20 mouse cellular contexts compared by ENCODE assay signal in genomic region chr10:26314327-26314726, GRCm38 (mm10).
DNase-seq lines count a peak whose midpoint lies in the region; ATAC-seq and TF ChIP-seq lines count a peak whose summit lies in the region.
"Had no signal": no experiment of that assay in that cellular context is flagged by ENCODE, and none has a peak within 500 bp of the region (broad histone marks: within the 10 kb centered on the region; RNA-seq: fewer than 3 reads in every experiment).

No protein-coding gene starts in this region.

- no peak overlapping the region for H3K4me2 ChIP-seq in embryonic facial prominence, embryonic 11.5 days (ENCODE audit: low read depth, low read length)
- H3K4me2 ChIP-seq in limb, embryonic 12.5 days, result no peak overlapping the region
- H3K4me2 ChIP-seq in midbrain, embryonic 14.5 days (ENCODE audit: low read length), result no peak overlapping the region
- H3K4me2 ChIP-seq in intestine, postnatal 0 days (replicated peaks; ENCODE audit: low read depth), result no peak overlapping the region
- H3K4me2 ChIP-seq: hindbrain, embryonic 14.5 days; liver, embryonic 13.5 days; midbrain, embryonic 11.5 days; stomach, embryonic 15.5 days had no signal

- TF ChIP-seq CTCF in intestine, postnatal 0 days (IDR thresholded peaks at IDR 0.05; ENCODE audit: low read depth), result no peak

- intact Hi-C loops in left cerebral cortex, postnatal 25 days (cut with DNase I), result no loop called here

- H3K4me1 ChIP-seq in embryonic facial prominence, embryonic 11.5 days (ENCODE audit: control insufficient read depth, insufficient read depth, low read length), result no peaks in the 10 kb centered on the region
- H3K4me1 ChIP-seq in embryonic facial prominence, embryonic 10.5 days, result no peaks in the 10 kb centered on the region
- no peaks in the 10 kb centered on the region for H3K4me1 ChIP-seq in limb, embryonic 12.5 days (replicated peaks)
- H3K4me1 ChIP-seq in limb, embryonic 10.5 days, result no peaks in the 10 kb centered on the region
- H3K4me1 ChIP-seq in midbrain, embryonic 14.5 days (ENCODE audit: control insufficient read depth, insufficient read depth, low read length), result no peaks in the 10 kb centered on the region
- no peaks in the 10 kb centered on the region for H3K4me1 ChIP-seq in intestine, postnatal 0 days (replicated peaks; ENCODE audit: control insufficient read depth, insufficient read depth, low read length)
- H3K4me1 ChIP-seq: liver, embryonic 13.5 days; stomach, embryonic 15.5 days had no signal

- no peaks in the 10 kb centered on the region for H3K27me3 ChIP-seq in embryonic facial prominence, embryonic 11.5 days (ENCODE audit: control insufficient read depth, insufficient read depth, low read length)
- H3K27me3 ChIP-seq in embryonic facial prominence, embryonic 10.5 days (replicated peaks; ENCODE audit: low read depth, poor library complexity, severe bottlenecking), result no peaks in the 10 kb centered on the region
- no peaks in the 10 kb centered on the region for H3K27me3 ChIP-seq in limb, embryonic 12.5 days
- no peaks in the 10 kb centered on the region for H3K27me3 ChIP-seq in limb, embryonic 10.5 days (ENCODE audit: low read depth, poor library complexity, severe bottlenecking)
- no peaks in the 10 kb centered on the region for H3K27me3 ChIP-seq in midbrain, embryonic 14.5 days (ENCODE audit: control insufficient read depth, insufficient read depth, low read length)
- no peaks in the 10 kb centered on the region for H3K27me3 ChIP-seq in intestine, postnatal 0 days (replicated peaks; ENCODE audit: control insufficient read depth, insufficient read depth, low read length)
- H3K27me3 ChIP-seq: liver, embryonic 13.5 days; stomach, embryonic 15.5 days had no signal

- peak; percentile 49 for DNase-seq in embryonic facial prominence, embryonic 11.5 days (ENCODE audit: low spot score)
- DNase-seq in embryonic facial prominence, embryonic 10.5 days (ENCODE audit: low spot score), result no peak
- no peak for DNase-seq in limb, embryonic 10.5 days (ENCODE audit: low spot score)
- DNase-seq in left cerebral cortex, postnatal 25 days (ENCODE audit: low spot score in 2 of 2), result peak; percentile 13 to 76
- no peak for DNase-seq in midbrain, embryonic 14.5 days
- DNase-seq: cerebellum, adult 9-10 months; gastrocnemius, adult 2 months; heart, adult 2 months; kidney, adult 11 months; kidney, postnatal 4 days; liver, embryonic 13.5 days; lung, postnatal 10 days; thymus, postnatal 4 days had no signal

- H3K9ac ChIP-seq in embryonic facial prominence, embryonic 11.5 days (replicated peaks; ENCODE audit: low read length), result no peak overlapping the region
- H3K9ac ChIP-seq in limb, embryonic 12.5 days (replicated peaks), result no peak overlapping the region
- H3K9ac ChIP-seq in midbrain, embryonic 14.5 days (replicated peaks; ENCODE audit: low read length), result no peak overlapping the region
- no peak overlapping the region for H3K9ac ChIP-seq in intestine, postnatal 0 days (ENCODE audit: low read depth, low read length)
- H3K9ac ChIP-seq: hindbrain, embryonic 14.5 days; liver, embryonic 13.5 days; stomach, embryonic 15.5 days had no signal

- no peak overlapping the region for H3K4me3 ChIP-seq in embryonic facial prominence, embryonic 11.5 days (ENCODE audit: low read depth, low read length)
- no peak overlapping the region for H3K4me3 ChIP-seq in embryonic facial prominence, embryonic 10.5 days
- no peak overlapping the region for H3K4me3 ChIP-seq in limb, embryonic 12.5 days (replicated peaks)
- H3K4me3 ChIP-seq in limb, embryonic 10.5 days, result no peak overlapping the region
- H3K4me3 ChIP-seq in midbrain, embryonic 14.5 days (replicated peaks; ENCODE audit: low read depth, low read length), result no peak overlapping the region
- H3K4me3 ChIP-seq in intestine, postnatal 0 days (ENCODE audit: low read depth, low read length), result no peak overlapping the region
- H3K4me3 ChIP-seq: gastrocnemius, adult 2 months; heart, adult 2 months; liver, embryonic 13.5 days; myocyte; stomach, embryonic 15.5 days had no signal

- peaks cover 5% of the 10 kb centered on the region for H3K36me3 ChIP-seq in embryonic facial prominence, embryonic 11.5 days (replicated peaks; ENCODE audit: control insufficient read depth, insufficient read depth, low read depth, low read length)
- H3K36me3 ChIP-seq in embryonic facial prominence, embryonic 10.5 days (replicated peaks), result peaks cover 92% of the 10 kb centered on the region
- peaks cover 89% of the 10 kb centered on the region for H3K36me3 ChIP-seq in limb, embryonic 12.5 days
- H3K36me3 ChIP-seq in limb, embryonic 10.5 days, result peaks cover 94% of the 10 kb centered on the region
- peaks cover 61% of the 10 kb centered on the region for H3K36me3 ChIP-seq in midbrain, embryonic 14.5 days (ENCODE audit: control insufficient read depth, insufficient read depth, low read length)
- peaks cover 36% of the 10 kb centered on the region for H3K36me3 ChIP-seq in intestine, postnatal 0 days (ENCODE audit: control insufficient read depth, insufficient read depth)

- no peaks in the 10 kb centered on the region for H3K9me3 ChIP-seq in embryonic facial prominence, embryonic 11.5 days (replicated peaks; ENCODE audit: control insufficient read depth, low read length)
- H3K9me3 ChIP-seq in embryonic facial prominence, embryonic 10.5 days, result no peaks in the 10 kb centered on the region
- H3K9me3 ChIP-seq in limb, embryonic 12.5 days, result no peaks in the 10 kb centered on the region
- H3K9me3 ChIP-seq in limb, embryonic 10.5 days (replicated peaks), result no peaks in the 10 kb centered on the region
- H3K9me3 ChIP-seq in midbrain, embryonic 14.5 days (ENCODE audit: control insufficient read depth, low read length), result no peaks in the 10 kb centered on the region
- H3K9me3 ChIP-seq in intestine, postnatal 0 days (ENCODE audit: control insufficient read depth), result no peaks in the 10 kb centered on the region
- H3K9me3 ChIP-seq: liver, embryonic 13.5 days; stomach, embryonic 15.5 days had no signal

- ATAC-seq in embryonic facial prominence, embryonic 11.5 days (replicated peaks; ENCODE audit: insufficient number of reproducible peaks, low FRiP score, low TSS enrichment, low read depth), result peak; percentile 52
- peak; percentile 47; the same call in 1 of the 2 replicates for ATAC-seq in limb, embryonic 12.5 days (ENCODE audit: insufficient number of reproducible peaks, insufficient read depth, low FRiP score, low TSS enrichment, low read depth)
- no peak for ATAC-seq in midbrain, embryonic 14.5 days (ENCODE audit: low FRiP score, low TSS enrichment)
- ATAC-seq in intestine, postnatal 0 days, result no peak
- ATAC-seq in megakaryocyte progenitor cell, adult 5-6 weeks (replicated peaks; ENCODE audit: poor library complexity), result no peak

- WGBS in embryonic facial prominence, embryonic 11.5 days, result 67% methylated on average over 15 of the region's 15 CpGs
- 83% methylated on average over 15 of the region's 15 CpGs for WGBS in embryonic facial prominence, embryonic 10.5 days
- 65% methylated on average over 15 of the region's 15 CpGs for WGBS in limb, embryonic 12.5 days
- 90% methylated on average over 15 of the region's 15 CpGs for WGBS in limb, embryonic 10.5 days
- WGBS in midbrain, embryonic 14.5 days, result 96% methylated on average over 15 of the region's 15 CpGs
- 95% methylated on average over 15 of the region's 15 CpGs for WGBS in intestine, postnatal 0 days

- H3K27ac ChIP-seq in embryonic facial prominence, embryonic 11.5 days (replicated peaks; ENCODE audit: low read depth, low read length), result no peak overlapping the region
- no peak overlapping the region for H3K27ac ChIP-seq in embryonic facial prominence, embryonic 10.5 days (replicated peaks)
- peak overlapping the region; percentile 13; the same call in 1 of the 2 replicates for H3K27ac ChIP-seq in limb, embryonic 12.5 days
- no peak overlapping the region for H3K27ac ChIP-seq in limb, embryonic 10.5 days
- no peak overlapping the region for H3K27ac ChIP-seq in midbrain, embryonic 14.5 days (replicated peaks; ENCODE audit: low read depth, low read length)
- no peak overlapping the region for H3K27ac ChIP-seq in intestine, postnatal 0 days (ENCODE audit: low read depth, low read length)
- H3K27ac ChIP-seq: gastrocnemius, adult 2 months; heart, adult 2 months; hindbrain, embryonic 14.5 days; liver, embryonic 13.5 days; stomach, embryonic 15.5 days had no signal

Comparison
In these comparisons a context has a peak if more than half of its experiments do, and no peak if none do; other contexts are left out.
1. DNase-seq: peak in embryonic facial prominence, embryonic 11.5 days (single experiment) and left cerebral cortex, postnatal 25 days (2 of 2); none in embryonic facial prominence, embryonic 10.5 days (single experiment), limb, embryonic 10.5 days (single experiment) and midbrain, embryonic 14.5 days (single experiment).
2. ATAC-seq: peak in embryonic facial prominence, embryonic 11.5 days (single experiment) and limb, embryonic 12.5 days (single experiment); none in midbrain, embryonic 14.5 days (single experiment), intestine, postnatal 0 days (single experiment) and megakaryocyte progenitor cell, adult 5-6 weeks (single experiment).